Mouse (Mus musculus) heart, postnatal 25 days (tissue): ENCODE data around the gene Olfr1053. TPM values are rescaled to one million over a fixed set of nuclear protein-coding genes. Genes with fewer than 3 reads are reported as not detected.
"Not testable (repeated sequence)": the region's sequence is repeated elsewhere in the genome, so short reads cannot be mapped to it uniquely, and the experiment has no call there.

Source experiments
- DNase-seq: peaks from one replicate; pipeline ENCODE4 v3.0.0; 2022; ENCODE audit warnings: low spot score
- intact Hi-C: fragments of 180-260 bp; cut with DNase I; formaldehyde crosslinking; loops from one replicate; pipeline ENCODE4 v1.15.1; 2025
- total RNA-seq, 2 experiments: library from RNA; stranded (reverse); gene quantifications; 2 replicates each; pipeline ENCODE4 v1.2.3; 2021

The Olfr1053 gene
- total RNA-seq: not detected

GRCm38 (mm10) chr2:86315184-86315583 lies at the start of gene Olfr1053:
Olfr1053 (minus strand) TSS chr2:86315284.
- intact Hi-C loops: no loop called here
- no peak for DNase-seq

GRCm38 (mm10) chr2:86362369-86362768 lies 47.3 kb upstream of the Olfr1053 start, which contains the start of gene Olfr1056:
Olfr1056 (minus strand) TSS chr2:86362469.
- no peak for DNase-seq
- intact Hi-C loops: no loop called here

GRCm38 (mm10) chr2:86351751-86352150 lies 36.7 kb upstream of the Olfr1053 start:
- intact Hi-C loops, DNase-seq: not testable (repeated sequence)

GRCm38 (mm10) chr2:86350184-86350583 lies 35.1 kb upstream of the Olfr1053 start, which contains the start of gene Olfr1055:
Olfr1055 (minus strand) TSS chr2:86350284.
- DNase-seq: no peak

GRCm38 (mm10) chr2:86335333-86335732 lies 20.2 kb upstream of the Olfr1053 start, which contains the start of gene Olfr1054:
Olfr1054 (minus strand) TSS chr2:86335433.
- intact Hi-C loops: no loop called here
- no peak for DNase-seq

More at GRCm38 (mm10) chr2:86350184-86350583, 35.1 kb upstream of the Olfr1053 start, which contains the start of gene Olfr1055:
- intact Hi-C loops: no loop called here

- intact Hi-C loops: no loop called here
- DNase-seq: no peak
These were observed 22.9 kb downstream of the Olfr1053 start, which contains the start of gene Olfr1052 for GRCm38 (mm10) chr2:86292155-86292554. Olfr1052 (plus strand) TSS chr2:86292455.

- DNase-seq, intact Hi-C loops: not testable (repeated sequence)
These were observed 36.1 kb downstream of the Olfr1053 start, which contains the start of gene Olfr1051 for GRCm38 (mm10) chr2:86278988-86279387. Olfr1051 (minus strand) TSS chr2:86279088.

Other genes with a start within 250 kb of the Olfr1053 start
- gene Olfr1036, start 241.3 kb downstream of the Olfr1053 start, total RNA-seq: not detected
- gene Olfr1037, start 227.9 kb downstream of the Olfr1053 start, total RNA-seq: not detected
- not detected for gene Olfr1039, start 179.4 kb downstream of the Olfr1053 start, total RNA-seq
- not detected for gene Olfr1040, start 168.6 kb downstream of the Olfr1053 start, total RNA-seq
- gene Olfr1042, start 153.4 kb downstream of the Olfr1053 start, total RNA-seq: not detected
- gene Olfr1043, start 147.8 kb downstream of the Olfr1053 start, total RNA-seq: not detected
- not detected for gene Olfr1044, start 137.5 kb downstream of the Olfr1053 start, total RNA-seq
- not detected for gene Olfr52, start 129.6 kb downstream of the Olfr1053 start, total RNA-seq
- not detected for gene Olfr1045, start 112.3 kb downstream of the Olfr1053 start, total RNA-seq
- gene Olfr1046, start 96.0 kb downstream of the Olfr1053 start, total RNA-seq: not detected
- not detected for gene Olfr1047, start 83.9 kb downstream of the Olfr1053 start, total RNA-seq
- not detected for gene Olfr1048, start 75.0 kb downstream of the Olfr1053 start, total RNA-seq
- gene Olfr1049, start 57.0 kb downstream of the Olfr1053 start, total RNA-seq: not detected
- not detected for gene Olfr1051, start 36.2 kb downstream of the Olfr1053 start, total RNA-seq
- not detected for gene Olfr1052, start 22.8 kb downstream of the Olfr1053 start, total RNA-seq
- gene Olfr1054, start 20.1 kb upstream of the Olfr1053 start, total RNA-seq: not detected
- gene Olfr1055, start 35.0 kb upstream of the Olfr1053 start, total RNA-seq: not detected
- gene Olfr1056, start 47.2 kb upstream of the Olfr1053 start, total RNA-seq: not detected
- not detected for gene Olfr1057, start 63.1 kb upstream of the Olfr1053 start, total RNA-seq
- not detected for gene Olfr1058, start 73.3 kb upstream of the Olfr1053 start, total RNA-seq
- not detected for gene Olfr1061, start 98.8 kb upstream of the Olfr1053 start, total RNA-seq
- gene Olfr1062, start 111.5 kb upstream of the Olfr1053 start, total RNA-seq: not detected
- not detected for gene Olfr1065, start 135.3 kb upstream of the Olfr1053 start, total RNA-seq
- not detected for gene Olfr1066, start 141.0 kb upstream of the Olfr1053 start, total RNA-seq
- not detected for gene Olfr228, start 172.1 kb upstream of the Olfr1053 start, total RNA-seq
- gene Olfr1076, start 193.2 kb upstream of the Olfr1053 start, total RNA-seq: not detected
- gene Olfr1079, start 227.2 kb upstream of the Olfr1053 start, total RNA-seq: not detected
- not detected for gene Olfr1080, start 243.0 kb upstream of the Olfr1053 start, total RNA-seq